Mouse (Mus musculus) forebrain, postnatal 0 days (tissue): Measurements from ENCODE around the gene Adipor2. TPM values are rescaled to one million over a fixed set of nuclear protein-coding genes. Genes with fewer than 3 reads are reported as not detected.

Source experiments
- ATAC-seq: fragments of 200-750 bp; cut with Nextera tagmentation; 2 replicates; pipeline ENCODE4 v1.8.0; 2017; ENCODE audit warnings: mild to moderate bottlenecking, moderate library complexity
- DNase-seq: peaks from one replicate; pipeline ENCODE4 v3.0.0-alpha.2; 2015
- H3K27ac ChIP-seq: fragments of 300-500 bp; sonication (generic); 2 replicates; pipeline ENCODE4 v1.5.1; 2014; ENCODE audit warnings: low read depth, mild to moderate bottlenecking, antibody characterized with exemption, low read length, moderate library complexity, mixed read lengths
- H3K27me3 ChIP-seq: fragments of 300-500 bp; sonication (generic); 2 replicates; pipeline ENCODE4 v1.6.1; 2014; ENCODE audit warnings: mild to moderate bottlenecking, low read length, mixed read lengths; ENCODE audit not compliant: insufficient read depth
- H3K36me3 ChIP-seq: fragments of 300-500 bp; sonication (generic); 2 replicates; pipeline ENCODE4 v1.6.1; 2014; ENCODE audit warnings: mild to moderate bottlenecking, moderate library complexity; ENCODE audit not compliant: insufficient read depth
- H3K4me1 ChIP-seq: fragments of 300-500 bp; sonication (generic); 2 replicates; pipeline ENCODE4 v1.6.1; 2014; ENCODE audit warnings: antibody characterized with exemption; ENCODE audit not compliant: insufficient read depth
- H3K4me2 ChIP-seq: fragments of 300-500 bp; sonication (generic); 2 replicates; pipeline ENCODE4 v1.6.1; 2014; ENCODE audit warnings: low read depth, mild to moderate bottlenecking, moderate library complexity
- H3K4me3 ChIP-seq: fragments of 300-500 bp; sonication (generic); 2 replicates; pipeline ENCODE4 v1.5.1; 2014; ENCODE audit warnings: low read depth, low read length, mixed read lengths
- H3K9ac ChIP-seq: fragments of 300-500 bp; sonication (generic); 2 replicates; pipeline ENCODE4 v1.6.1; 2014; ENCODE audit warnings: mild to moderate bottlenecking
- H3K9me3 ChIP-seq: fragments of 300-500 bp; sonication (generic); 2 replicates; pipeline ENCODE4 v1.6.1; 2016; ENCODE audit warnings: low read length
- CTCF ChIP-seq: sonication (generic); IDR thresholded peaks from 2 replicates; pipeline ENCODE4 v1.5.1; 2016; ENCODE audit warnings: antibody characterized with exemption, control low read depth, low read depth
- WGBS: fragments of 180-500 bp; shearing (Covaris S2); extraction: QIAGEN DNeasy Blood & Tissue Kit; methylation state at CpG from one replicate; pipeline ENCODE4 v1.1.7; 2014; 5-methylcytosine and 5-hydroxymethylcytosine counted together
- polyA plus RNA-seq: library from polyadenylated mRNA; unstranded; fragments of >200 nt; fragmentation: Nextera tagmentation; extraction: Ambion mirVana; gene quantifications from 2 replicates; pipeline ENCODE4 v1.2.1, GENCODE M21; 2015
- total RNA-seq: library from RNA; depleted of rRNA; stranded (reverse); fragments of >200 nt; gene quantifications from 2 replicates; pipeline ENCODE4 v1.2.3, GENCODE M21; 2014; rRNA removed

The Adipor2 gene
- total and polyA plus RNA-seq, 2 experiments from 2014 or later, result 34.0 to 46.9 TPM

DNA sequence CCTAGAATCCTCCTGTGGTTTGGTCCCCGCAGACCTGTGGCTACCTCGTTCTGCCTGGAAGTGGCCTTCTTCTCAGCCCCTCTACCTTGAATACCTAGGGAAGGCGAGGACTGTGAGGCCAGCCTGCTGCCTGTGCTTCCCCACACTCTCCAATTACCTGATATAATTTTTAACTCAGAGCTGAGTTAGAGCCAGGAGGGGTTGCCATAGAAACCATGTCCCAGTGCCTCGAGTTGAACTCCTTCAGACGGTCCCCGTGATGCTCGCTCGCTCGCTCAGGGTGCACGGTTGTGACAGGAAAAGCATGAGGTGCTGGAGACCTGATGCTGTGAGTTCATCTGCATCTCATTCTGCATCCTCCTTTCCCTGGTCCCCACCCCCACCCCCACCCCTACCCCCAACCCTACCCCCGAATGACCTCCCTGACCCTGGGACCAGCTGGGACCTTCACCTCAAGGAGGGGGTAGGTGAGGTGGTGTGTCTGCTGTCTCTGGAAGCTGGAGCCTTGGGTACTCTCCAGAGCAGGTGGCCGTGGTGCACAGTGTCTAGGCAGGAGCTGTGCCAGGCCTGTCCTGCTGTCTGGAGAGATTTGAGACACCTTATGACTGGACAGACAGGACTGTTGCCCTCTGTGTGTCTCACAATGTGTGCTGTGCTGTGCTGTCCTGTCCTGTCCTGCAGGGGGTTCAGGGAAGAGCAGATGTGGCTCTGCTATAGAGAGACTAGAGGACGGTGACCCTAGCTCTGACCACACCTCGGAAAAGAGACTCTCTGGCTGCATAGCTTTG lies 103.7 kb downstream of the Adipor2 start:
- WGBS, result 48% methylated on average over 14 of the region's 14 CpGs
- peak; percentile 92 for ATAC-seq
- Histone ChIP-seq H3K27ac (peak overlapping the region; percentile 69), H3K4me2 (no peak overlapping the region), H3K36me3 (peaks cover 5% of the 10 kb centered on the region; the same call in 1 of the 2 replicates), H3K9me3 (no peaks in the 10 kb centered on the region), H3K9ac (no peak overlapping the region), H3K4me3 (no peak overlapping the region), H3K4me1 (peaks cover 15% of the 10 kb centered on the region), H3K27me3 (no peaks in the 10 kb centered on the region)
- peak; percentile 74 for DNase-seq
- 0 out of 2 replicates have a peak, but pooled peaks have one; percentile 9 for TF ChIP-seq CTCF

DNA sequence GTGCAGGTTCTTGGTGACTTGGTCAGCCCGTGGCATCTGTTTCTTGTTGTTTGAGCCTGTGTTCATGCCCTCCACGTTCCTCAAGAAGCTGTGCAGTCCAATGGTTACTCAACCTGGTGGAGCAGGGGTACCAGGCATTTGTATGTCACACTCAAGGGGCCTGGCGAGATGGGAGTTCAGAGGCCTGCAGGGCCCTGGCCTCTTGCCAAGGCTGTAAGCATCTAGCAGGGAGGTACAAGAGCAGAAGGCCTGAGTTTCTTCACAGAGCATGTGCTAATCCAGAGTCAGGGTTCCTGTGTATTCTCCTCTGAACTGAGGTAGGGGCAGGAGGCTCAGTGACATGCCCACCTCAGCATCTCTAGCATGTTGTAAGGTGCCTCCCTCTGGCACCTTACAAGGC lies 104.4 kb downstream of the Adipor2 start:
- Histone ChIP-seq H3K4me2 (no peak overlapping the region), H3K36me3 (peaks cover 5% of the 10 kb centered on the region; the same call in 1 of the 2 replicates), H3K27me3 (no peaks in the 10 kb centered on the region), H3K9me3 (no peaks in the 10 kb centered on the region), H3K4me3 (no peak overlapping the region), H3K4me1 (peaks cover 15% of the 10 kb centered on the region), H3K27ac (peak overlapping the region; percentile 69), H3K9ac (no peak overlapping the region)
- no peak for TF ChIP-seq CTCF
- ATAC-seq (peak; percentile 65; the same call in 1 of the 2 replicates), DNase-seq (no peak)
- WGBS, result 68% methylated on average over 3 of the region's 3 CpGs

DNA sequence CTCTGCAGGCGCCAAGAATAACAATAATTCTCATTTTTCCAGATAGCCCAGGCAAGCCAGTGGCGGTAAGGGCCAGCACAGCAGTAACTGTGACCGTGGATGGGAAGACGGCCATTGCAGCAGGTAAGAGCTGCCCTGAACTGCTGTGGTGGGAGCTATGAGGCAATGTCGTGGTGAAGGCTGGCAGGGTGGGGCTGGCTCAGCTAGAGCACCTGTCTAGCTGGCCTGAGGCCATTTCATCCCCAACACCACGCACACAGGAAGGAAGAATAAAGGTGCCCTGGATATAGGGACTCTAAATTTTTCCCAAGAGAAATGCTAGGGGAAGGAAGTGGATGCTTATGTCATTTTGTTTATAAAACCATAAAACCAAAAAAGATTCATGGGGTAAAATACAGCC lies 105.1 kb downstream of the Adipor2 start:
- H3K27ac ChIP-seq, result no peak overlapping the region
- 85% methylated on average over 6 of the region's 6 CpGs for WGBS
- TF ChIP-seq CTCF, result no peak
- no peak overlapping the region for H3K4me2 ChIP-seq
- DNase-seq (no peak), ATAC-seq (no peak)
- H3K4me1 ChIP-seq, result peaks cover 15% of the 10 kb centered on the region
- H3K27me3 ChIP-seq, result no peaks in the 10 kb centered on the region
- H3K9me3 ChIP-seq, result no peaks in the 10 kb centered on the region
- 0 out of 2 replicates have a peak, but pooled peaks cover 5% of the 10 kb centered on the region for H3K36me3 ChIP-seq
- no peak overlapping the region for H3K4me3 ChIP-seq
- no peak overlapping the region for H3K9ac ChIP-seq

DNA sequence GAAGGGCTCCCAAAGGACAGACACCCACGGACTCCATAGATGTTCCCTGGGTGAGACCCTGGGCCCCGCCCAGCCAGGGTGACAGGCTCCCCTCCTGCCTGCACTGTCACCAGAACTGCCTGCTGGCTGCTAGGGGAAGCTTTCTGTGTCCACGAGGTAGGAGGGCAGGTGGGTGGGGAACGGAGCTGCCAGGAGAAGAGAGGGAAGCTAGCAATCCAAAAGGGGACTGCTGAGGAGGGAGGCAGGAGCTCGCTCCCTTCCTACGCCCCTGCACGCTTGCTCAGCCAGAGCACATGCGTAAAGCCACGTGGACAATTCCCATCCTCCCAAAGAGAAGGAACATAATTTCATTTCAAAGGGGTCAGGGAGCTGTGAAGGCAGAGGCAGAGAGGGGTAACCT lies 107.3 kb downstream of the Adipor2 start:
- TF ChIP-seq CTCF, result no peak
- no peak for DNase-seq
- WGBS, result 64% methylated on average over 9 of the region's 9 CpGs

DNA sequence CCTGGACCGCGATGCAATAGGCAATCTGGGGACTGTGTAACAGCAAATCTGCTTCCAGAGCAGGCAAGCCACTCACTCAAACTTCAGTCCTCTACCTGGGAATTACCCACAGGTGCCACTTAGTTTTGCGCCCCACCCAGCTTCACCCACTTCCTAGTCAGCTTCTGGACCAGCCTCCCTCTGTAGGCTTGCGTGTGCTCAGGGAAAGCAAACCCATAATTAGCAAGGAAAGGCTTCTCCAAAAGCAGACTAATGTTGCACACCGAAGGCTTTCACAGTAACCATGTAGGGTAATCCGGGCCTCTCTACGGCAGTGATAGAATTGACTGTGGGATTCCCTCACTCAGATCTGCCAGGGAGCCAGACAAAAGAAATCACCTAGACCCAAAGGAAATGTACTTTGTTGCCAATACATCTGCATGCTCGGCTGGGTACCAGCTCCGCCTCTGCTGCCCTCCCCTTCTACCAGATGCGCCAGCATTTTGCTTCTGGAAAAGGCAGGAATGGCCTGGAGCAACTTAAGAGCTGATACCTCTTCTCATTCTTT lies 109.6 kb downstream of the Adipor2 start:
- H3K36me3 ChIP-seq, result no peaks in the 10 kb centered on the region
- no peaks in the 10 kb centered on the region for H3K4me1 ChIP-seq
- no peaks in the 10 kb centered on the region for H3K9me3 ChIP-seq
- TF ChIP-seq CTCF, result no peak
- no peak overlapping the region for H3K4me3 ChIP-seq
- WGBS, result 41% methylated on average over 10 of the region's 10 CpGs
- H3K4me2 ChIP-seq, result no peak overlapping the region
- DNase-seq (peak; percentile 26), ATAC-seq (peak; percentile 58)
- no peak overlapping the region for H3K9ac ChIP-seq
- 0 out of 2 replicates have a peak overlapping the region, but pooled peaks have one; percentile 4 for H3K27ac ChIP-seq
- H3K27me3 ChIP-seq, result no peaks in the 10 kb centered on the region

More for the DNA sequence above, 107.3 kb downstream of the Adipor2 start:
- Histone ChIP-seq H3K9me3 (no peaks in the 10 kb centered on the region), H3K27me3 (no peaks in the 10 kb centered on the region), H3K36me3 (no peaks in the 10 kb centered on the region), H3K27ac (no peak overlapping the region), H3K4me2 (no peak overlapping the region), H3K4me1 (peaks cover 15% of the 10 kb centered on the region), H3K9ac (no peak overlapping the region), H3K4me3 (no peak overlapping the region)
- ATAC-seq, result no peak

DNA sequence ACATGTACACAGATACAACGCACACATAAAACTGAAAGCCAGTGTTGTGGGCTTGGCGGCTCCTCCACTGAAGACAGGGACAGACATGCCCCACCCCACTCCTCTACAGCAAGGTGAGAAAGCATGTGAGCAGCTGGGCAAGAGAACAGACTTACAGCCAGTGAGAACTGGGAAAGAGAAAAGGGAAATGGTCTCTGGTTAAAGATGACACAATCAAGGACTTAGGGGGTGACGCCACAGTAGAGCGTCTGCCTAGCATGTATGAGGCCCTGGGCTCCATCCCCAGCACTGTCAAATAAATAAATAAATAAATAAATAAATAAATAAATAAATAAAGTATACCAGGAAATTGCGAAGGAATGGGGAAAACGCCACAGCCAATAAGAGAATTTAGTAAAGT lies 114.2 kb downstream of the Adipor2 start:
- 95% methylated on average over 6 of the region's 6 CpGs for WGBS
- Histone ChIP-seq H3K4me2 (no peak overlapping the region), H3K36me3 (no peaks in the 10 kb centered on the region), H3K27ac (no peak overlapping the region), H3K4me3 (no peak overlapping the region), H3K4me1 (no peaks in the 10 kb centered on the region), H3K27me3 (no peaks in the 10 kb centered on the region), H3K9me3 (no peaks in the 10 kb centered on the region), H3K9ac (no peak overlapping the region)
- TF ChIP-seq CTCF, result no peak
- DNase-seq (no peak), ATAC-seq (no peak)

Other genes with a start within 250 kb of the Adipor2 start
- gene Dcp1b, start 242.5 kb downstream of the Adipor2 start, total RNA-seq, result 24.0 and 29.6 TPM in 2 replicates
- gene Dcp1b, start 242.5 kb downstream of the Adipor2 start, polyA plus RNA-seq, result 12.3 and 12.5 TPM in 2 replicates
- 36.2 and 43.3 TPM in 2 replicates for gene Cacna1c, start 221.3 kb downstream of the Adipor2 start, total RNA-seq
- gene Cacna1c, start 221.3 kb downstream of the Adipor2 start, polyA plus RNA-seq, result 3.2 and 4.2 TPM in 2 replicates
- gene Cacna2d4, start 181.2 kb downstream of the Adipor2 start, total RNA-seq, result 0.31 and 0.62 TPM in 2 replicates
- gene Cacna2d4, start 181.2 kb downstream of the Adipor2 start, polyA plus RNA-seq, result 0.48 and 0.55 TPM in 2 replicates
- gene Lrtm2, start 86.9 kb downstream of the Adipor2 start, total RNA-seq, result 12.8 and 17.8 TPM in 2 replicates
- gene Lrtm2, start 86.9 kb downstream of the Adipor2 start, polyA plus RNA-seq, result 8.8 and 12.7 TPM in 2 replicates
- 40.3 and 54.5 TPM in 2 replicates for gene Fbxl14, start 62.0 kb upstream of the Adipor2 start, total RNA-seq
- 1.9 and 2.2 TPM in 2 replicates for gene Fbxl14, start 62.0 kb upstream of the Adipor2 start, polyA plus RNA-seq
- gene Wnt5b, start 126.6 kb upstream of the Adipor2 start, total RNA-seq, result 3.1 and 4.4 TPM in 2 replicates
- 2.2 and 2.5 TPM in 2 replicates for gene Wnt5b, start 126.6 kb upstream of the Adipor2 start, polyA plus RNA-seq